Mouse (Mus musculus) midbrain, embryonic 11.5 days (tissue): ENCODE data around the gene Slc7a9. TPM values are rescaled to one million over a fixed set of nuclear protein-coding genes. Genes with fewer than 3 reads are reported as not detected.
A peak's percentile ranks its signal among the peaks of the same experiment; 100 is the strongest.

ENCODE experiments used
- ATAC-seq: fragments of 200-750 bp; cut with Nextera tagmentation; 2 replicates; pipeline ENCODE4 v1.8.0; 2017; ENCODE audit warnings: moderate TSS enrichment, moderate library complexity; ENCODE audit not compliant: low FRiP score
- DNase-seq: peaks from one replicate; pipeline ENCODE4 v3.0.0; 2015; ENCODE audit warnings: low spot score; ENCODE audit errors: missing footprints
- H3K27ac ChIP-seq: fragments of 300-500 bp; sonication (generic); 2 replicates; pipeline ENCODE4 v1.5.1; 2014; ENCODE audit warnings: low read depth, low read length
- H3K27me3 ChIP-seq: fragments of 300-500 bp; sonication (generic); 2 replicates; pipeline ENCODE4 v1.6.1; 2014; ENCODE audit warnings: mild to moderate bottlenecking, low read length, moderate library complexity, mixed read lengths; ENCODE audit not compliant: control insufficient read depth, insufficient read depth
- H3K36me3 ChIP-seq: fragments of 300-500 bp; sonication (generic); 2 replicates; pipeline ENCODE4 v1.6.1; 2014; ENCODE audit warnings: mild to moderate bottlenecking, low read length, moderate library complexity, mixed read lengths; ENCODE audit not compliant: control insufficient read depth, insufficient read depth
- H3K4me1 ChIP-seq: fragments of 300-500 bp; sonication (generic); 2 replicates; pipeline ENCODE4 v1.6.1; 2014; ENCODE audit warnings: low read length; ENCODE audit not compliant: control insufficient read depth, insufficient read depth
- H3K4me2 ChIP-seq: fragments of 300-500 bp; sonication (generic); 2 replicates; pipeline ENCODE4 v1.6.1; 2014; ENCODE audit warnings: mild to moderate bottlenecking, moderate library complexity
- H3K4me3 ChIP-seq: fragments of 300-500 bp; sonication (generic); 2 replicates; pipeline ENCODE4 v1.5.1; 2014; ENCODE audit warnings: low read depth, low read length
- H3K9ac ChIP-seq: fragments of 300-500 bp; sonication (generic); 2 replicates; pipeline ENCODE4 v1.6.1; 2014; ENCODE audit warnings: low read length
- H3K9me3 ChIP-seq: fragments of 300-500 bp; sonication (generic); 2 replicates; pipeline ENCODE4 v1.6.1; 2016; ENCODE audit warnings: low read length; ENCODE audit not compliant: control insufficient read depth
- whole genome bisulfite sequencing: fragments of 180-500 bp; shearing (Covaris S2); extraction: QIAGEN DNeasy Blood & Tissue Kit; methylation state at CpG from one replicate; pipeline ENCODE4 v1.1.7; 2014; 5-methylcytosine and 5-hydroxymethylcytosine counted together
- polyA plus RNA-seq: library from polyadenylated mRNA; unstranded; fragments of >200 nt; fragmentation: Nextera tagmentation; extraction: Ambion mirVana; gene quantifications from 2 replicates; pipeline ENCODE4 v1.2.1, GENCODE M21; 2014

Slc7a9 gene
- polyA plus RNA-seq: not detected in 2 replicates

DNA sequence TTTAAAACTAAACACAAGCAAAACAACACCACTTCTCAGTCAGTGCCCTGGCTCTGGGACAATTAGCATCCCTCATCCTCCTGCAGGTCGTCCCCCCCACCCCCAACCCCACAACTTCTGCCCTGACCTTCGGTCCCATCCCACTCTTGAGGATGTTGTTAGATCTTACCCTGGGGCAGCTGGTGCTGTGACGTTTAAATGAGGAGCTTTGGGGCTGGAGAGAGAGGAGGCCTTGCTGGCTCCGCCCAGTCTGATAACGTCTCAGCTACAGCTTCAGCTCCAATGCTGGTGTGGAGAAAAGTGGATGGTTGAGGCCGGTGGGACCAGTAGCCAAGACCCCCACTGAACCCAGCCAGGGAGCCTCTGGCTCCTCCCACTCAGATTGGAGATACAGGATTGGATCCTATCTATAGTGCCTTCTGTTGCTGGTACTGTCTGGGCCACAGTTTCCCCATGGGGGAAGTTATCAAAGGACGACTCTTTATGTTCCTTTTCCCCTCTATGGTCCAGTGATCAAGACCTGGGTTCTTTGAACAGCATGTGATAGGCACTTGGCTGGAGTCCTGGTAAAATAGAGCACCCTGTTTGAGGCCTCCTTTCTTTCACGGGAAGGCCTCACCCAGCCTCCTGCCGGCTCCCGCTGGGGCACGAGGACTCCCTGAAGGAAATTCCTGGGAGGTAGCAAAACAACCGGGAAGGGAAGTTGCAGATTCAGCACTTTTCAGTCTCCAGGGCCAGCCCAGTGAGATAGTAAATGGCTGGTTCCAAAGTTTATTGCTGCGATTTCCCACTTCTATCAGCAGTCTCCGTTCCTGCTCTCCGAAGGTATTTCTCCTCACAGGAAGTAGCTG, at the start of gene Slc7a9:
Gene Slc7a9 (plus strand): TSS at position 801 of the 851 bp plus-strand sequence.
- Histone ChIP-seq H3K4me1 (no peaks in the 10 kb centered on the region), H3K27me3 (no peaks in the 10 kb centered on the region), H3K9me3 (no peaks in the 10 kb centered on the region; the same call in 1 of the 2 replicates), H3K36me3 (no peaks in the 10 kb centered on the region), H3K4me3 (no peak within 1 kb of the TSS), H3K27ac (no peak within 1 kb of the TSS), H3K4me2 (no peak within 1 kb of the TSS), H3K9ac (0 out of 2 replicates have a peak within 1 kb of the TSS, but pooled peaks have one; percentile 4)
- 28% methylated on average over 15 of the region's 15 CpGs for WGBS
- ATAC-seq (no peak), DNase-seq (peak; percentile 81)

DNA sequence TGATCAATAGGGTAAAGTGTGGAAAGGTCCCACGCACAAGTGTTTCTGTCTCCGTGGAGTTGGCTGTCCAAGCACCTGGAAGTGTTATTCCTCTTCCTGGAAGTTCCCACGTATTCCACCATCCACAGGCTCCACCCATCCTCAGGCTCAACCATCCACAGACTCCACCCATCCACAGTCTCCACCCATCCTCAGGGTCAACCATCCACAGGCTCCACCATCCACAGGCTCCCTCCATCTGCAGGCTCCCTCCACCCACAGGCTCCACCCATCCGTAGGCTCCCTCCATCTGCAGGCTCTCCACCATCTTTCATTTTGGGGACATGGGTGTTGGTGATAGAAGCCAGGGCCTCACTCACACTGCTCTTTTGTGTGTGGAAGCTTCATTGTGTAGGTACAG, 47.4 kb upstream of the Slc7a9 start:
- no peaks in the 10 kb centered on the region for H3K9me3 ChIP-seq
- WGBS: 85% methylated on average over 4 of the region's 4 CpGs
- peaks cover 18% of the 10 kb centered on the region for H3K36me3 ChIP-seq
- DNase-seq (peak; percentile 80), ATAC-seq (no peak)
- H3K9ac ChIP-seq: no peak overlapping the region
- H3K4me3 ChIP-seq: no peak overlapping the region
- no peaks in the 10 kb centered on the region for H3K27me3 ChIP-seq
- peaks cover 10% of the 10 kb centered on the region for H3K4me1 ChIP-seq
- no peak overlapping the region for H3K4me2 ChIP-seq
- H3K27ac ChIP-seq: no peak overlapping the region

GRCm38 (mm10) chr7:35415226-35415625, 33.4 kb upstream of the Slc7a9 start:
- 76% methylated on average over 5 of the region's 5 CpGs for WGBS
- peaks cover 10% of the 10 kb centered on the region for H3K36me3 ChIP-seq
- ATAC-seq: no peak

GRCm38 (mm10) chr7:35415801-35416653, 32.6 kb upstream of the Slc7a9 start:
- Histone ChIP-seq H3K27me3 (no peaks in the 10 kb centered on the region), H3K4me2 (no peak overlapping the region), H3K36me3 (peaks cover 5% of the 10 kb centered on the region), H3K4me1 (no peaks in the 10 kb centered on the region), H3K4me3 (no peak overlapping the region), H3K9me3 (no peaks in the 10 kb centered on the region), H3K27ac (no peak overlapping the region), H3K9ac (no peak overlapping the region)
- no peak for DNase-seq
- 85% methylated on average over 9 of the region's 9 CpGs for WGBS
- no peak for ATAC-seq

More at GRCm38 (mm10) chr7:35415226-35415625, 33.4 kb upstream of the Slc7a9 start:
- H3K27me3 ChIP-seq: no peaks in the 10 kb centered on the region
- no peak overlapping the region for H3K9ac ChIP-seq
- no peak overlapping the region for H3K27ac ChIP-seq
- H3K4me2 ChIP-seq: no peak overlapping the region
- peak; percentile 51 for DNase-seq
- H3K9me3 ChIP-seq: no peaks in the 10 kb centered on the region
- H3K4me1 ChIP-seq: no peaks in the 10 kb centered on the region
- H3K4me3 ChIP-seq: no peak overlapping the region

GRCm38 (mm10) chr7:35416654-35416948, 32.0 kb upstream of the Slc7a9 start:
- ATAC-seq (no peak), DNase-seq (peak; percentile 59)
- no peaks in the 10 kb centered on the region for H3K27me3 ChIP-seq
- no peak overlapping the region for H3K4me2 ChIP-seq
- H3K9me3 ChIP-seq: no peaks in the 10 kb centered on the region
- WGBS: 84% methylated on average over 5 of the region's 5 CpGs
- no peak overlapping the region for H3K9ac ChIP-seq
- H3K4me1 ChIP-seq: no peaks in the 10 kb centered on the region
- no peak overlapping the region for H3K4me3 ChIP-seq
- peaks cover 8% of the 10 kb centered on the region for H3K36me3 ChIP-seq
- no peak overlapping the region for H3K27ac ChIP-seq

DNA sequence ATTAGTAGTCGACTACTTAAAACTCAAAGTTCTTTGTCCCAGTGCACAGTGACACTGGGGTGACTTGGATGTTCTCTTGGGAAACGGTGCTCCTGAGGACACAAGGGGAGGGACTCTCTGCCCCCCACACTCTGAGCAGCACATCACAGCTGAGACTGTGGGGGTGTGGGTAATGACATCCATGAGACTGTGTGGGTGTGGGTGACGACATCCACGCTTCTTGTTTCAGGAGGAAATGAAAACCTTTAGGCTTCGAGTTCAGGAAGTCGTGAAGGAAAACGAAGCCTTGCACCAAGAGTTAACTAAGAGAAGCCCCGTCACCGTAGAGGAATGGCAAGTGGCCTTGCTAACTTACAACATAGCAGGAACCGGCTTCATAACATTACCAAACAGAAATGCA, 25.5 kb upstream of the Slc7a9 start:
- H3K4me3 ChIP-seq: no peak overlapping the region
- H3K9ac ChIP-seq: no peak overlapping the region
- H3K4me2 ChIP-seq: no peak overlapping the region
- H3K27ac ChIP-seq: no peak overlapping the region
- WGBS: 95% methylated on average over 10 of the region's 10 CpGs
- no peak for ATAC-seq
- H3K36me3 ChIP-seq: peaks cover 20% of the 10 kb centered on the region
- H3K9me3 ChIP-seq: no peaks in the 10 kb centered on the region
- peak; percentile 69 for DNase-seq
- no peaks in the 10 kb centered on the region for H3K27me3 ChIP-seq
- no peaks in the 10 kb centered on the region for H3K4me1 ChIP-seq

DNA sequence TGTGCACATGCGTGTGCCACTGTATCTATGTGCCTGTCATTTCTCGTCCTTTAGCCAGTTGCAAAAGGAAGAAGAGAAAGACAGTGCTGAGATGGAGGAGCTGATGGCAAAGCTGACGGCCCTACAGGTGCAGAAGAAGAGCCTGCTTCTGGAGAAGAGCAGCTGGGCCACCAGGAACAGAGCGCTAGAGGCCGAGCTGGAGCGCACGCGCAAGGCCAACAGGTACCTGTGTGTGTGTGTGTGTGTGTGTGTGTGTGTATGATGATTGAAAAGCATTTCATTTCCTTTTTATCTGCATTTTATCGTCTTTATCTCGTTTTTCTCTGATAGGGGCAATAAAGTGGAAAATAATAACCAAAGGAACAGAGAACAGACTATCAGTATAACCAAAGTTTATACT, 20.4 kb upstream of the Slc7a9 start:
- 89% methylated on average over 10 of the region's 10 CpGs for WGBS
- H3K9me3 ChIP-seq: no peaks in the 10 kb centered on the region
- no peak overlapping the region for H3K9ac ChIP-seq
- no peaks in the 10 kb centered on the region for H3K4me1 ChIP-seq
- no peak overlapping the region for H3K4me3 ChIP-seq
- H3K27ac ChIP-seq: no peak overlapping the region
- no peaks in the 10 kb centered on the region for H3K27me3 ChIP-seq
- DNase-seq: peak; percentile 17
- no peak for ATAC-seq
- peaks cover 25% of the 10 kb centered on the region for H3K36me3 ChIP-seq
- no peak overlapping the region for H3K4me2 ChIP-seq

- Histone ChIP-seq H3K27ac (no peak overlapping the region), H3K4me3 (no peak overlapping the region), H3K27me3 (no peaks in the 10 kb centered on the region), H3K4me1 (no peaks in the 10 kb centered on the region), H3K9me3 (no peaks in the 10 kb centered on the region), H3K4me2 (no peak overlapping the region), H3K9ac (no peak overlapping the region), H3K36me3 (peaks cover 28% of the 10 kb centered on the region)
- 81% methylated on average over 9 of the region's 9 CpGs for WGBS
- ATAC-seq (no peak), DNase-seq (peak; percentile 2)
These were observed 13.3 kb upstream of the Slc7a9 start for GRCm38 (mm10) chr7:35435266-35435665.

GRCm38 (mm10) chr7:35447501-35447900, 1.1 kb upstream of the Slc7a9 start:
- Histone ChIP-seq H3K27me3 (no peaks in the 10 kb centered on the region), H3K9me3 (no peaks in the 10 kb centered on the region; the same call in 1 of the 2 replicates), H3K36me3 (no peaks in the 10 kb centered on the region), H3K27ac (no peak overlapping the region), H3K9ac (0 out of 2 replicates have a peak overlapping the region, but pooled peaks have one; percentile 4), H3K4me2 (no peak overlapping the region), H3K4me3 (no peak overlapping the region), H3K4me1 (no peaks in the 10 kb centered on the region)
- DNase-seq: no peak
- 31% methylated on average over 4 of the region's 4 CpGs for WGBS
- no peak for ATAC-seq
